Mouse (Mus musculus) neural tube, embryonic 15.5 days (tissue): ENCODE measurements around the gene Mllt3. TPM values are rescaled to one million over a fixed set of nuclear protein-coding genes. Genes with fewer than 3 reads are reported as not detected.

ENCODE experiments used
- ATAC-seq: fragments of 200-750 bp; cut with Nextera tagmentation; 2 replicates; pipeline ENCODE4 v1.8.0; 2017; ENCODE audit warnings: mild to moderate bottlenecking, moderate TSS enrichment, moderate library complexity; ENCODE audit not compliant: low FRiP score
- H3K27ac ChIP-seq: fragments of 300-500 bp; sonication (generic); replicated peaks from 2 replicates; pipeline ENCODE4 v1.5.1; 2015; ENCODE audit warnings: mild to moderate bottlenecking, inconsistent platforms
- H3K27me3 ChIP-seq: fragments of 300-500 bp; sonication (generic); replicated peaks from 2 replicates; pipeline ENCODE4 v1.6.1; 2015; ENCODE audit warnings: inconsistent platforms
- H3K36me3 ChIP-seq: fragments of 300-500 bp; sonication (generic); 2 replicates; pipeline ENCODE4 v1.6.1; 2015; ENCODE audit warnings: inconsistent platforms
- H3K4me1 ChIP-seq: fragments of 300-500 bp; sonication (generic); 2 replicates; pipeline ENCODE4 v1.6.1; 2015; ENCODE audit warnings: inconsistent platforms
- H3K4me2 ChIP-seq: fragments of 300-500 bp; sonication (generic); 2 replicates; pipeline ENCODE4 v1.6.1; 2015; ENCODE audit warnings: inconsistent platforms, mild to moderate bottlenecking, moderate library complexity
- H3K4me3 ChIP-seq: fragments of 300-500 bp; sonication (generic); replicated peaks from 2 replicates; pipeline ENCODE4 v1.5.1; 2015; ENCODE audit warnings: mild to moderate bottlenecking, inconsistent platforms
- H3K9ac ChIP-seq: fragments of 300-500 bp; sonication (generic); replicated peaks from 2 replicates; pipeline ENCODE4 v1.6.1; 2015; ENCODE audit warnings: mild to moderate bottlenecking, inconsistent platforms
- H3K9me3 ChIP-seq: fragments of 300-500 bp; sonication (generic); replicated peaks from 2 replicates; pipeline ENCODE4 v1.6.1; 2016; ENCODE audit warnings: inconsistent platforms
- WGBS: fragments of 180-500 bp; shearing (Covaris S2); methylation state at CpG from one replicate; pipeline ENCODE4 v1.1.7; 2015; ENCODE audit warnings: mixed read lengths; 5-methylcytosine and 5-hydroxymethylcytosine counted together
- polyA plus RNA-seq: library from polyadenylated mRNA; unstranded; fragments of >200 nt; fragmentation: Nextera tagmentation; extraction: Ambion mirVana; gene quantifications from 2 replicates; pipeline ENCODE4 v1.2.1, GENCODE M21; 2015

Mllt3 gene
- polyA plus RNA-seq, 1 experiment from 2014 or later: 69.0 TPM

DNA sequence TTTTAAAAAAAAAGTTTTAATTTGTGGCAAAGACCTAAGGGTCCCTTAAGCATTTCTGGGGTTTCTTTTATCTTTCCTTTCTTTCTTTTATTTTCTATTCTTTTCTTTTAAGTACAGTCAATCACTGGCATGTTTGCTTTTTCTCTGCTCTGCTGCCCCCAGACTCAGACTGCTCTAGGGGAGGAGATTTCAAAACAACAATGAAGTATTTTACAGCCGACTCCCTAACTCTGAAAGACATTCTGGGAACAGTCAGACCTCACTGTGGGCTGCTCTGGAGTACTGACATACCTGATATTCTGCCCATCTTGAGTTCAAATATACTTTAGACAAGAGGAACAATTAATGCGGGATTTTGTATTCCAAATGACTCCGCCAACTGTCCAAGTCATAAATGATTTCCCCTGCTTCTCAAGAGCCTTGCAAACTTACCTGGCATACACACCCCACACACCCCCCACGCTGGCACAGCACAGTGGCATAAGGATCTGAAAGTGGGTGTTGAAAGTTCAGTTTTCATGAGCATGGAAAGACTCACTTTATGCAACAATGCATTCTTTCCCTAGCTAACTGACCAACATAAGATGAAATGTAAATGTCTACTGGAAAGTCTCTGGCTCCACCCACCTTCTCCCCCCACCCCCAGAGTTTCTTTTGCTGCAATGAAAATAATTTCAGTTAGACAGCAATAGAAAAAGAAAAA lies 21.1 kb downstream of the Mllt3 start:
- Histone ChIP-seq H3K4me1 (peaks cover 51% of the 10 kb centered on the region), H3K9ac (no peak overlapping the region), H3K36me3 (no peaks in the 10 kb centered on the region), H3K9me3 (no peaks in the 10 kb centered on the region), H3K27ac (no peak overlapping the region), H3K4me3 (no peak overlapping the region), H3K4me2 (peak overlapping the region; percentile 11), H3K27me3 (no peaks in the 10 kb centered on the region)
- no peak for ATAC-seq
- WGBS: 35% methylated on average over 4 of the region's 4 CpGs

DNA sequence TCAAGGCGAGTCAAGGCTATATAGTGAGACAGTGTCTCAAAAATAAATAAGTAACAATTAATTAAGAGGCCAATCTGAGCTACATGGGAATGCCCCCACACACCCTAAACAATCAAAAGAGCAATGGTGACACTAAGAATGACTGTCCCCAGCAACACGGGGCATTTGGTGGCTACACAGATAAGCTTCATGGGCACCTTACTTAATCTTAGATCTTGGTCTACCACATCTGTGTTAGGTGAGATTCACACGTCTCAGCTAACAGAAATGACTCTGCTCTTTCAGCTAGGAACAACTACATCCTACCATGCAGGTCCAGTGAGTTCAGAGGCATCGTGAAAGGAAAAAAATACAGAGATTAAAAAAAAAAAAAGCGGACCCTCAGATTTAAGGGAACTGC lies 22.7 kb downstream of the Mllt3 start:
- H3K4me3 ChIP-seq: no peak overlapping the region
- no peak overlapping the region for H3K9ac ChIP-seq
- ATAC-seq: no peak
- H3K4me1 ChIP-seq: peaks cover 45% of the 10 kb centered on the region
- no peaks in the 10 kb centered on the region for H3K36me3 ChIP-seq
- no peaks in the 10 kb centered on the region for H3K27me3 ChIP-seq
- H3K27ac ChIP-seq: no peak overlapping the region
- 91% methylated on average over 5 of the region's 5 CpGs for WGBS
- H3K9me3 ChIP-seq: no peaks in the 10 kb centered on the region
- H3K4me2 ChIP-seq: no peak overlapping the region

DNA sequence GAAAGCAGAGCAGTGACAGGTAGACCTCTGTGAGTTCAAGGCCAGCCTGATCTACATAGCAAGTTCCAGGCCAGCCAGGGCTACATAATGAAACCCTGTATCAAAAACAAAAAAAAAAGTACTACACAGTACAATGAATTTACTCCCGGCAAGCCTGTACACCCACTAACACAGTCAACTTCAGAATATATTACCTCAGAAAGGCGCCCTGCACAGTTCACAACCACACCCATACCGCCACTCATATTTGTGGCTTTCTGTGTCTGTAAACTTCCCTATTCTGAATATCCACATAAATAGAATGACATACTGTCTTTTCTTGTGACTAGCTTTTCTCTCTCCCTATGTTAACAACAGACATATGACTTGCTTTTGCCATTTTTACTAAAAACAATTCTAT lies 27.4 kb downstream of the Mllt3 start:
- Histone ChIP-seq H3K36me3 (no peaks in the 10 kb centered on the region), H3K27me3 (no peaks in the 10 kb centered on the region), H3K9ac (no peak overlapping the region), H3K4me1 (peaks cover 9% of the 10 kb centered on the region), H3K4me3 (no peak overlapping the region), H3K4me2 (no peak overlapping the region), H3K27ac (no peak overlapping the region), H3K9me3 (no peaks in the 10 kb centered on the region)
- WGBS: 87% methylated on average over 3 of the region's 3 CpGs
- no peak for ATAC-seq

DNA sequence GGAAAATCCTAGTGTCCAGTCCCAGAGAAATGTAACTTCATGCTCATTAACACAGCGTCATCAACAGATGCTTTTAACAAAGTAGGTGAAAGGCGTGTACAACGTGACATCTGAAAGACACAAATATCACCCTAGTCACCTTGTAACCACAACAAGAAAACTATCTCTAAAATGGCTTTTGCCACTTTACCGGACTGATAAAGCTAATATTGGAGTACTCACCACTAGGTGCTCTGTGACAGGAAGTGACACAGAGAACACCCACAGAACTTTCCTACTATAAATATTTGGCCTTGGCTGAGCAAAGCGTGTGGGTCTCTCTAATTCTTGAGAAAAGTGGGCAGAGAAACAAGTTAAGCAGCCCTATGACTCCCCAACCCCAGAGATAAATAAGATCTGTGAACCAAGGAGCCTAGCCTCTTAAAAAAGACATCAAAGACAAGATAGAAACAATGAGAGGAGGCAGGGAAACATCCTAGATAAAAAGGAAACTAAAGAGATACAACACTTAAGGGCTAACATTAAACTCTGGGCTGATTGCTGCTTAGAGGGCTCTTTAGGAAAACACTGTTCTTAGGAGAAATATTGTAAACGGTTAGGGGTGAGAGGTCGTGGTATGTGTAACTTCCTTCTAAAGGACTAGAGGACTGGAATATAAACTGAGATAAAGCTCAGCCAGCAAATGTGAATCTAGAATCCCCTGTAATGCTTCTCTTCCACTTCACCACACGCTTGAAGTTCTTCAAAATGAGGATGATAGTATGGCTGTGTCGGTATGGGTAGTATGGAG lies 29.8 kb downstream of the Mllt3 start:
- Histone ChIP-seq H3K27me3 (no peaks in the 10 kb centered on the region), H3K4me2 (no peak overlapping the region), H3K4me1 (peaks cover 6% of the 10 kb centered on the region; the same call in 1 of the 2 replicates), H3K36me3 (no peaks in the 10 kb centered on the region), H3K4me3 (no peak overlapping the region), H3K9ac (no peak overlapping the region), H3K9me3 (no peaks in the 10 kb centered on the region), H3K27ac (no peak overlapping the region)
- ATAC-seq: no peak
- 82% methylated on average over 9 of the region's 9 CpGs for WGBS

DNA sequence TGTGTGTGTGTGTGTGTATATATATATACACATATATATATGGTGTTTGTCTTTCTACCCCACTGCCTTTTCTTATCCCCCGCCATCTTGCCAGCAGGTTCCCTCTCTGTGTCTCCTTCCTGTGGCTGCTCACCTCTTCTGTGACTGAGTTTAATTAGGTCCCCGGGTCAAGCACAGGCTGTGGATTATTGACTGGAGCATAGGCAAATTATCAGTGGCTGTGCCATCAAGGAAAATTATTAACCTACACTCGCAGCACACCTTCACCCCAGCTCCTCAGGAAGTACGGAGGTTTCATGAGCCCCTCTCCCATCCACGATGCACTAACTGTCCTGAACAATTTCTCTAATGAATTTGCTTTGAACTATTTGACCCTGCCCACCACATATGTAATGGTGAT lies 41.5 kb downstream of the Mllt3 start:
- H3K4me2 ChIP-seq: no peak overlapping the region
- ATAC-seq: no peak
- WGBS: 90% methylated on average over 5 of the region's 5 CpGs
- H3K27me3 ChIP-seq: no peaks in the 10 kb centered on the region
- H3K4me1 ChIP-seq: no peaks in the 10 kb centered on the region
- no peak overlapping the region for H3K27ac ChIP-seq
- H3K9me3 ChIP-seq: no peaks in the 10 kb centered on the region
- 0 out of 2 replicates have a peak, but pooled peaks cover 4% of the 10 kb centered on the region for H3K36me3 ChIP-seq
- H3K9ac ChIP-seq: no peak overlapping the region
- H3K4me3 ChIP-seq: no peak overlapping the region

DNA sequence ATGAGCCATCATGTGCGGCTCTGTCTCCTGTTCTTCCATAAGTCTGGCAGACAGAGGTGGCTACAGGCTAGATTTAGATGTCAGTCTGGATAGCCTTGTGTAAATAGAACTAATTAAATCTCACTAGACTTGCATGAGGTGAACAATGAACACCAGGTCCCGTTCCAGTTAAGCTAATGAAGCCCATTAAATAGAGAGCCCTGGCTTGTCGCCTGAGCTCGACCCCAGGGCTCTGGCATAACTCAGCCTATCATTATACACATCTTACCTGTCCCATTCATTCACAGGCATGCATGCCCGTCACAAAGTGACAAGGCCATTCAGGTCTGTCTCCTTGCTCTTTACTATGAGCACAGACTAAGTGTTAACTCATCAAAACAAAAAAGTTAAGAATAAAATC lies 42.2 kb downstream of the Mllt3 start:
- WGBS: 69% methylated on average over 5 of the region's 5 CpGs
- no peak for ATAC-seq
- H3K9ac ChIP-seq: no peak overlapping the region
- H3K9me3 ChIP-seq: no peaks in the 10 kb centered on the region
- H3K27ac ChIP-seq: no peak overlapping the region
- no peaks in the 10 kb centered on the region for H3K4me1 ChIP-seq
- no peaks in the 10 kb centered on the region for H3K27me3 ChIP-seq
- no peak overlapping the region for H3K4me3 ChIP-seq
- H3K4me2 ChIP-seq: no peak overlapping the region
- 0 out of 2 replicates have a peak, but pooled peaks cover under 1% of the 10 kb centered on the region for H3K36me3 ChIP-seq

DNA sequence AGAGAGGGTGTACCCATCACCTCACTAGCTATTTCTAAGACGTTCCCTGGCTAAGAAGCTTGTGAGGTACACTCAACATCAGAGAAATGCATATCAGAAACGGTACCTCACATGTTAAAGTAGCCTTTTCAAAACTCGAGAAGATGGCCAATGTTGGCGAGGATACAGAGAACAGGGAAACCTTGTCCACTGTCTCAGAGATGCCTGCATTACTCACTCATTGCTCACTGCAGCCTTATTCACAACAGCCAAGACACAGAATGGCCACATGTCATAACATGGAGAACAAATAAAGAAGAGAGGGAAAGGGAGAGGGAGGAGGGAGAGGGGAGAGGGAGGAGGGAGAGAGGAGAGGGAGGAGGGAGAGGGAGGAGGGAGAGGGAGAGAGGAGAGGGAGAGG lies 47.9 kb downstream of the Mllt3 start:
- Histone ChIP-seq H3K27me3 (no peaks in the 10 kb centered on the region), H3K9me3 (no peaks in the 10 kb centered on the region), H3K4me1 (peaks cover 11% of the 10 kb centered on the region), H3K4me2 (no peak overlapping the region), H3K4me3 (no peak overlapping the region), H3K36me3 (no peaks in the 10 kb centered on the region), H3K9ac (no peak overlapping the region), H3K27ac (no peak overlapping the region)
- no peak for ATAC-seq
- WGBS: 50% methylated on average over 4 of the region's 4 CpGs

DNA sequence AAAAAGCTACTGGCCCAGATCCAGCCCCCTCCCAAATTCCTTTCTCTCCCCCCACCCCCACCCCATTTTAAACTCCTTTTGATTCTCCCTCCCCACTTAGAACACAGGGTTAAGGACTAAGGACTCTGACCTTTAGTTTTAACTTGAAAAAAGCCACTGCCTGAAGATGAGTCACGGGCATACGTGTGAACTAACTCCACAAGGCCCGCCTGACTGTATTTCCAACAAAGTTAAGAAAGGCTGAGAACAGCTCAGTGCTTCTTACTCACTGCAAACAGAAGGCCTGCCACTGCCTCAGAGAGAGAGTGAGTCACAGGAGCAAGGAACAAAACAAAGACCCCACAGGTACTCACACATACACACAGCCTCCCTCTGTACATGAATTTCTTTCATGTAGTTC lies 48.6 kb downstream of the Mllt3 start:
- Histone ChIP-seq H3K9me3 (no peaks in the 10 kb centered on the region), H3K4me3 (no peak overlapping the region), H3K4me1 (peaks cover 11% of the 10 kb centered on the region), H3K27ac (no peak overlapping the region), H3K27me3 (no peaks in the 10 kb centered on the region), H3K36me3 (no peaks in the 10 kb centered on the region), H3K4me2 (no peak overlapping the region), H3K9ac (no peak overlapping the region)
- WGBS: 40% methylated on average over 3 of the region's 3 CpGs
- ATAC-seq: no peak

DNA sequence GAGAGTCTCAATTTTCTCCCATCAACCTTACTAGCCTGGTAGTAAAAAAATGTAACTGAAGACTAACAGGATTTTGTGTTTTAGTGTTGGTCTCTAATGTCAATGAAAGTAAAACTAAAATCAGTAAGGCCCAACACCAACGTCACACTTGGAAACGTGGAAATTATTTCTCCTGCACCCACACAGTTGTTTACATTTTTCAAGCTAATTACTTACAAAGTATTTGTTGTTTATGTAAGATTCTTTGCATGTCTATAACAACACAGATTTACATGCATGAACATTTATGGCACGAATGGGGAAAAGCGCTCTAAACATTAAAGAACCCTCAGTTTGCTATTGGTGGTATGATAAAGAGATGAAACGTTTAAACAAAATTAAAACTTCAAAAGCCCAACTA lies 49.1 kb downstream of the Mllt3 start:
- 67% methylated on average over 5 of the region's 5 CpGs for WGBS
- ATAC-seq: no peak
- Histone ChIP-seq H3K9me3 (no peaks in the 10 kb centered on the region), H3K27ac (no peak overlapping the region), H3K4me3 (no peak overlapping the region), H3K4me1 (peaks cover 11% of the 10 kb centered on the region), H3K4me2 (no peak overlapping the region), H3K9ac (no peak overlapping the region), H3K27me3 (no peaks in the 10 kb centered on the region), H3K36me3 (no peaks in the 10 kb centered on the region)

DNA sequence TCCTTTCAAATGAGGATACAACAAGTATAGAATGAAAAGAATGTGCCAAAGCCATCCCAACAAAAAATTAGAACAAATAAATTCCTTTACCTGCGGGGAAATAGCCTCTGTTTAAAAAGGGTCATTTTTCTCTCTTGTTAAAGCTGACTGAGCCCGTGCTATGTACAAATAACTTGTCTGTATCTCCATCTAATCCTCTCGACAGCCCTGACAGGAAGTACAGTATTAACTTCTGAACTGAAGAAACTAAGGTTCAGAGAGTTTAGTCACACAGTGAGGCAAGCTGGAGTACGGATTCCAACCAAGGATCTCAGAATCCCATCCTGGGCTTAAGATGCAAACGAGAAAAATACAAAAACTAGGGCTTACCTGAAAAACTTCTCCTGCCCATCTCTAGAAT lies 50.6 kb downstream of the Mllt3 start:
- H3K9me3 ChIP-seq: no peaks in the 10 kb centered on the region
- no peak overlapping the region for H3K9ac ChIP-seq
- H3K4me2 ChIP-seq: no peak overlapping the region
- H3K27me3 ChIP-seq: no peaks in the 10 kb centered on the region
- no peak overlapping the region for H3K4me3 ChIP-seq
- peaks cover 19% of the 10 kb centered on the region for H3K4me1 ChIP-seq
- H3K36me3 ChIP-seq: no peaks in the 10 kb centered on the region
- no peak overlapping the region for H3K27ac ChIP-seq
- 81% methylated on average over 5 of the region's 5 CpGs for WGBS
- ATAC-seq: no peak

DNA sequence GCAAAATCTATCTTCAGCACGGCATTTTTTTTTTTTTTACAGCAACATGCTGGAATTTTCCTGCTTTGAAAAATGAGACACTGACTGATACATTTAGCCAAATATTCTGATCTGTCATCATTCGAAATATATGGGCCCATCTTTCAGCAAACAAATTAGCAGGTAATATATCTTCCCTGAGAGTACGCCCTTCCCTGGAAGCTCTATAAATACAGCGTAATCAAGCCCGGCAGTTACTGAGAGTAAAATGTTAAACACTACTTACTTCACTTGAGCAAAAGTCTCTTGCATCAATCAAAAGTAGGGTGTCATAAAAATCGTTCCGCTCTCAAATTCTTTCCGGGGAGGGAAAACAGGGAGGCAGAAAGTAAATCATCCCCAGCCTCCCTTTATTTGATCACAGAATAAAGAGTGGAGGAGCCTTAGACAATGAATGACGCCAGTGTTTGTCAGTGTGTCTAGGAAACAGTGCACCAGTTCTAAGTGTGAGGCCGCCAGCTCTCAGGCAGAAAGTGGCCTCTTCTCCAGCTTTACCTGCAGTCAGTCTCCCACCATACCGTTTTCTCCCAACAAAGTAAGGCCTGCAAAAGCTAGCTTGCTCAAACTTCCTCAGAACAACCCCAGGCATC lies 55.2 kb downstream of the Mllt3 start:
- no peak overlapping the region for H3K4me3 ChIP-seq
- no peaks in the 10 kb centered on the region for H3K9me3 ChIP-seq
- peaks cover 8% of the 10 kb centered on the region for H3K4me1 ChIP-seq
- H3K9ac ChIP-seq: no peak overlapping the region
- H3K36me3 ChIP-seq: no peaks in the 10 kb centered on the region
- 42% methylated on average over 11 of the region's 11 CpGs for WGBS
- 0 out of 2 replicates have a peak, but pooled peaks have one; percentile 21 for ATAC-seq
- no peak overlapping the region for H3K27ac ChIP-seq
- H3K27me3 ChIP-seq: no peaks in the 10 kb centered on the region
- H3K4me2 ChIP-seq: no peak overlapping the region

DNA sequence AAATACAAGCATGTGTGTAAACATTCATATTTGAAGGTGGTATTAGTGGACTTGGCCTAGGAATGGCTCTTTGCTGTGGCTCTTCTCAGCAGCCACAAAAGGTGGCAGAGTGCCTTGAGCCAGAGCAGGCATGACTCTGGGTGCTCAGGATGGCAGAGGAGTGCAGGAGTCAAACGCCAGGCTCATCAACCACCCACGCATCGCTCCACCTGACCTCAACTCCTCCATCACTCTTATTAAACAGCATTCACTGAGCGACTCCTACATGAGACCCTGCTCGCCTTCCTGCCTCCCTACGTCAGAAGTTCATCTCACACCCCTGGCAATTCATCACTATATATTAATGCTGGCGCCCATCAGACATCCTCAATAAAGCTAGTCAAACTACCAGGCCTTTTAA lies 67.3 kb downstream of the Mllt3 start:
- no peak overlapping the region for H3K4me3 ChIP-seq
- H3K9me3 ChIP-seq: no peaks in the 10 kb centered on the region
- H3K9ac ChIP-seq: no peak overlapping the region
- H3K27ac ChIP-seq: no peak overlapping the region
- no peaks in the 10 kb centered on the region for H3K27me3 ChIP-seq
- no peak for ATAC-seq
- peaks cover 9% of the 10 kb centered on the region for H3K4me1 ChIP-seq
- H3K36me3 ChIP-seq: no peaks in the 10 kb centered on the region
- 86% methylated on average over 7 of the region's 7 CpGs for WGBS
- no peak overlapping the region for H3K4me2 ChIP-seq
